Mouse (Mus musculus) embryonic fibroblast, embryonic 13.5 days (primary cell): ENCODE measurements around the gene Eefsec. TPM values are rescaled to one million over a fixed set of nuclear protein-coding genes. Genes with fewer than 3 reads are reported as not detected.

Source experiments
- H3K27ac ChIP-seq: 2 replicates; pipeline ENCODE4 v1.5.1; 2012; ENCODE audit warnings: low read length, control low read depth, inconsistent platforms; ENCODE audit not compliant: insufficient read depth
- H3K4me1 ChIP-seq: 2 replicates; pipeline ENCODE4 v1.6.1; 2011; ENCODE audit warnings: low read length; ENCODE audit not compliant: control insufficient read depth, insufficient read depth
- H3K4me3 ChIP-seq: 2 replicates; pipeline ENCODE4 v1.5.1; 2011; ENCODE audit warnings: mild to moderate bottlenecking, control low read depth, low read length; ENCODE audit not compliant: insufficient read depth
- CTCF ChIP-seq: IDR thresholded peaks from 2 replicates; pipeline ENCODE4 v1.5.1; 2011; ENCODE audit warnings: mild to moderate bottlenecking, control low read depth, low read length, moderate library complexity, borderline replicate concordance; ENCODE audit not compliant: insufficient read depth
- POLR2A ChIP-seq: IDR thresholded peaks from 2 replicates; pipeline ENCODE4 v1.6.1; 2011; ENCODE audit warnings: low read depth, mild to moderate bottlenecking, control low read depth, low read length, moderate library complexity
- polyA plus RNA-seq: library from polyadenylated mRNA; stranded (reverse); fragments of >200 nt; gene quantifications from 2 replicates; pipeline ENCODE4 v1.2.4, GENCODE M21; 2011; ENCODE audit warnings: low read depth; ENCODE audit not compliant: missing spikeins, insufficient read length

Eefsec gene
- polyA plus RNA-seq, 1 experiment, result 13.8 TPM

- Histone ChIP-seq H3K27ac (no peak overlapping the region), H3K4me1 (no peaks in the 10 kb centered on the region)
- TF ChIP-seq POLR2A, result no peak
- TF ChIP-seq CTCF, result no peak
Measured at GRCm38 (mm10) chr6:88276221-88276620, 170.1 kb downstream of the Eefsec start.

GRCm38 (mm10) chr6:88274623-88275022, 171.7 kb downstream of the Eefsec start:
- no peak for TF ChIP-seq CTCF
- no peak for TF ChIP-seq POLR2A
- Histone ChIP-seq H3K27ac (no peak overlapping the region), H3K4me1 (no peaks in the 10 kb centered on the region), H3K4me3 (no peak overlapping the region)

More at GRCm38 (mm10) chr6:88276221-88276620, 170.1 kb downstream of the Eefsec start:
- no peak overlapping the region for H3K4me3 ChIP-seq

GRCm38 (mm10) chr6:88267970-88268369, 178.4 kb downstream of the Eefsec start:
- Histone ChIP-seq H3K4me1 (no peaks in the 10 kb centered on the region), H3K27ac (no peak overlapping the region), H3K4me3 (no peak overlapping the region)
- TF ChIP-seq CTCF, result no peak
- TF ChIP-seq POLR2A, result no peak

GRCm38 (mm10) chr6:88267068-88267467, 179.3 kb downstream of the Eefsec start:
- no peak overlapping the region for H3K27ac ChIP-seq
- no peaks in the 10 kb centered on the region for H3K4me1 ChIP-seq
- TF ChIP-seq CTCF (no peak), POLR2A (no peak)
- H3K4me3 ChIP-seq, result no peak overlapping the region

- H3K27ac ChIP-seq, result no peak overlapping the region
- TF ChIP-seq POLR2A (no peak), CTCF (no peak)
- no peak overlapping the region for H3K4me3 ChIP-seq
- no peaks in the 10 kb centered on the region for H3K4me1 ChIP-seq
Measured at GRCm38 (mm10) chr6:88266055-88266454, 180.3 kb downstream of the Eefsec start.

- H3K4me3 ChIP-seq, result no peak overlapping the region
- no peaks in the 10 kb centered on the region for H3K4me1 ChIP-seq
- TF ChIP-seq CTCF (no peak), POLR2A (no peak)
- no peak overlapping the region for H3K27ac ChIP-seq
Measured at GRCm38 (mm10) chr6:88265355-88265754, 181.0 kb downstream of the Eefsec start.

GRCm38 (mm10) chr6:88262160-88262559, 184.2 kb downstream of the Eefsec start:
- Histone ChIP-seq H3K4me3 (no peak overlapping the region), H3K27ac (no peak overlapping the region), H3K4me1 (no peaks in the 10 kb centered on the region)

GRCm38 (mm10) chr6:88260645-88261044, 185.7 kb downstream of the Eefsec start:
- TF ChIP-seq POLR2A (no peak), CTCF (no peak)
- H3K4me1 ChIP-seq, result no peaks in the 10 kb centered on the region

More at GRCm38 (mm10) chr6:88262160-88262559, 184.2 kb downstream of the Eefsec start:
- no peak for TF ChIP-seq POLR2A
- TF ChIP-seq CTCF, result no peak

GRCm38 (mm10) chr6:88259621-88260020, 186.7 kb downstream of the Eefsec start:
- Histone ChIP-seq H3K27ac (no peak overlapping the region), H3K4me1 (no peaks in the 10 kb centered on the region), H3K4me3 (no peak overlapping the region)
- no peak for TF ChIP-seq POLR2A
- TF ChIP-seq CTCF, result no peak

More at GRCm38 (mm10) chr6:88260645-88261044, 185.7 kb downstream of the Eefsec start:
- Histone ChIP-seq H3K4me3 (no peak overlapping the region), H3K27ac (no peak overlapping the region)

- H3K4me1 ChIP-seq, result no peaks in the 10 kb centered on the region
- TF ChIP-seq CTCF, result no peak
- TF ChIP-seq POLR2A, result no peak
- H3K4me3 ChIP-seq, result no peak overlapping the region
- no peak overlapping the region for H3K27ac ChIP-seq
Measured at GRCm38 (mm10) chr6:88255435-88255834, 190.9 kb downstream of the Eefsec start.

GRCm38 (mm10) chr6:88254082-88254481, 192.3 kb downstream of the Eefsec start:
- H3K4me1 ChIP-seq, result no peaks in the 10 kb centered on the region

More at GRCm38 (mm10) chr6:88254082-88254481, 192.3 kb downstream of the Eefsec start:
- TF ChIP-seq POLR2A, result no peak
- TF ChIP-seq CTCF, result no peak
- no peak overlapping the region for H3K27ac ChIP-seq
- no peak overlapping the region for H3K4me3 ChIP-seq
